Mouse (Mus musculus): ENCODE results near the gene Slc25a21. TPM values are rescaled to one million over a fixed set of nuclear protein-coding genes. Genes with fewer than 3 reads are reported as not detected.

Slc25a21 gene
- polyA plus RNA-seq, 1 experiment from 2014 or later = 0.08 TPM

DNA sequence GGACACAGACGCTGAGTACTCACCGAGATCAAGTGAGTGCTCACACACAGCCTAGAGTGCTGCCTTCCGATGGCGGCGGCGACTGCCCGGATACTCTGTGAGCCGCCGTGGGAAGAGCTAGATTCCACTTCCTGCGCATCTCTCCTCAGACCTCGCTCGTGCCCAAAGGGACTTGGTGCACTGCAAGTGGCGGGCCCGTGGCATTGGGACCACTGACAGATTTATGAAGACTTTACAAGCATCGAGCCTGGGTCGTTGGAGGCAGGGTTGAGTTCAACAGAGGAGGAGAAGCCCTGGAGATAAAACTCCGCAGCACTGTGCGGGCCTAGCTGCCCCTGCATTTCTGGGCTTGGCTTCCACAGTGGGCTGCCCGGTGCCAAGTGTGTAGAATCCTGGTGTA, 504.7 kb downstream of the Slc25a21 start:
- no peak for TF ChIP-seq CTCF (IDR thresholded peaks at IDR 0.05; ENCODE audit: low read depth)
- no peak overlapping the region for H3K4me3 ChIP-seq (ENCODE audit: low read depth, low read length)
- H3K27me3 ChIP-seq (replicated peaks; ENCODE audit: control insufficient read depth, insufficient read depth, low read length) = peaks cover 100% of the 10 kb centered on the region
- no peak overlapping the region for H3K9ac ChIP-seq (ENCODE audit: low read depth, low read length)
- no peaks in the 10 kb centered on the region; the same call in 1 of the 2 replicates for H3K4me1 ChIP-seq (replicated peaks; ENCODE audit: control insufficient read depth, insufficient read depth, low read length)
- no peak overlapping the region for H3K4me2 ChIP-seq (replicated peaks; ENCODE audit: low read depth)
- no peaks in the 10 kb centered on the region for H3K9me3 ChIP-seq (ENCODE audit: control insufficient read depth)
- 10% methylated on average over 19 of the region's 19 CpGs for WGBS
- ATAC-seq = no peak
- no peak overlapping the region for H3K27ac ChIP-seq (ENCODE audit: low read depth, low read length)
- no peaks in the 10 kb centered on the region for H3K36me3 ChIP-seq (ENCODE audit: control insufficient read depth, insufficient read depth)

- peak within 1 kb of the TSS; percentile 9 for H3K4me3 ChIP-seq (ENCODE audit: low read depth, low read length)
- H3K4me1 ChIP-seq (replicated peaks; ENCODE audit: control insufficient read depth, insufficient read depth, low read length) = no peaks in the 10 kb centered on the region; the same call in 1 of the 2 replicates
- H3K27me3 ChIP-seq (replicated peaks; ENCODE audit: control insufficient read depth, insufficient read depth, low read length) = peaks cover 100% of the 10 kb centered on the region
- H3K36me3 ChIP-seq (ENCODE audit: control insufficient read depth, insufficient read depth) = no peaks in the 10 kb centered on the region
- H3K27ac ChIP-seq (ENCODE audit: low read depth, low read length) = no peak within 1 kb of the TSS
- no peak within 1 kb of the TSS for H3K4me2 ChIP-seq (replicated peaks; ENCODE audit: low read depth)
- no peak within 1 kb of the TSS for H3K9ac ChIP-seq (ENCODE audit: low read depth, low read length)
- under 1% methylated on average over 39 of the region's 40 CpGs for WGBS
- TF ChIP-seq CTCF (IDR thresholded peaks at IDR 0.05; ENCODE audit: low read depth) = no peak
- no peaks in the 10 kb centered on the region for H3K9me3 ChIP-seq (ENCODE audit: control insufficient read depth)
- ATAC-seq = no peak
Observed at GRCm38 (mm10) chr12:56691427-56692079, 505.7 kb downstream of the Slc25a21 start, which contains the start of gene Pax9. TSS of gene Pax9 (plus strand) at chr12:56691767.

DNA sequence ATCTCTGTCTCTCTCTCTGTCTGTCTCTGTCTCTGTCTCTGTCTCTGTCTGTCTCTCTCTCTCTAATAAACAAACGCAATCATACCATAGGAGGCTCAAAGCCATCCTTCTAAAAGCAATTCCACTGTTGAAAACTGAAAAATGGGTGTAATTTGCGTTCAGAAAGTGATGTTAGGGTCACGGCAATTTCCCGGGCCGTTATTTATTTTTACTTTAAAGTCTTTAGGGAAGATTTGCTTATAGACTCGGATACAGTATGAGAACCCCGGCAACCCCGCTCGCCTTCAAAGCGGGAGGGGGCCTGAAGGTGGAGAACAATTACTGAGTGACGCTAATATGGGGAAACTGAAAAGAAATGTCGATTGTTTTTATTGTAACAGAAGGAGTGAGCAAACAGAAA, 506.3 kb downstream of the Slc25a21 start:
- peak overlapping the region; percentile 9 for H3K4me3 ChIP-seq (ENCODE audit: low read depth, low read length)
- no peak overlapping the region for H3K4me2 ChIP-seq (replicated peaks; ENCODE audit: low read depth)

DNA sequence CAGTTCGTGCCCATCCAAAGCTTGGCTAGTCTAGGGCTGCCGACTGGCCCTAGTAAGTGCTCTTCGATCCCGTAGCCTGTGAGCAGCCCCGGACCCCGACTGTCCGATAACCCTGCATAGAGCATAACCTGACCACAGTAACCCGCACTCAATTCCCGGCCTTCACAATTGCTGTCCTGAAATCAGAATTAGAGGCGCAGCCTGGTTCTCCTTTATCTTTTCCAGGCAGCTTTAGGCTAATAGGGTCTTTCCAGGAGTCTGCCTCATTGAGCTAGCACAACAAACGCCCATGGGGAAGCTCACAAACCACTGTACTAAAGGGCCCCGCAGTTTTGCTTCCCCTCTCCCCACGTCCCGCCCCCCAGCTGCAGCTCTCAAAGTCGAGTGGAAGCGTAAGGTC, 506.9 kb downstream of the Slc25a21 start:
- Histone ChIP-seq H3K9me3 (ENCODE audit: control insufficient read depth) (no peaks in the 10 kb centered on the region), H3K4me2 (replicated peaks; ENCODE audit: low read depth) (no peak overlapping the region), H3K9ac (ENCODE audit: low read depth, low read length) (no peak overlapping the region), H3K27ac (ENCODE audit: low read depth, low read length) (no peak overlapping the region), H3K27me3 (replicated peaks; ENCODE audit: control insufficient read depth, insufficient read depth, low read length) (peaks cover 99% of the 10 kb centered on the region), H3K4me1 (replicated peaks; ENCODE audit: control insufficient read depth, insufficient read depth, low read length) (no peaks in the 10 kb centered on the region), H3K4me3 (ENCODE audit: low read depth, low read length) (no peak overlapping the region), H3K36me3 (ENCODE audit: control insufficient read depth, insufficient read depth) (no peaks in the 10 kb centered on the region)
- WGBS = 3% methylated on average over 16 of the region's 16 CpGs
- no peak for ATAC-seq
- TF ChIP-seq CTCF (IDR thresholded peaks at IDR 0.05; ENCODE audit: low read depth) = no peak

More for the DNA sequence above, 506.3 kb downstream of the Slc25a21 start:
- Histone ChIP-seq H3K27me3 (replicated peaks; ENCODE audit: control insufficient read depth, insufficient read depth, low read length) (peaks cover 100% of the 10 kb centered on the region), H3K9me3 (ENCODE audit: control insufficient read depth) (no peaks in the 10 kb centered on the region), H3K9ac (ENCODE audit: low read depth, low read length) (no peak overlapping the region), H3K36me3 (ENCODE audit: control insufficient read depth, insufficient read depth) (no peaks in the 10 kb centered on the region), H3K4me1 (replicated peaks; ENCODE audit: control insufficient read depth, insufficient read depth, low read length) (no peaks in the 10 kb centered on the region), H3K27ac (ENCODE audit: low read depth, low read length) (no peak overlapping the region)
- no peak for ATAC-seq
- no peak for TF ChIP-seq CTCF (IDR thresholded peaks at IDR 0.05; ENCODE audit: low read depth)
- WGBS = 1% methylated on average over 12 of the region's 12 CpGs

- Histone ChIP-seq H3K36me3 (ENCODE audit: control insufficient read depth, insufficient read depth) (no peaks in the 10 kb centered on the region), H3K4me3 (ENCODE audit: low read depth, low read length) (no peak overlapping the region), H3K27me3 (replicated peaks; ENCODE audit: control insufficient read depth, insufficient read depth, low read length) (peaks cover 98% of the 10 kb centered on the region), H3K4me1 (replicated peaks; ENCODE audit: control insufficient read depth, insufficient read depth, low read length) (no peaks in the 10 kb centered on the region), H3K9ac (ENCODE audit: low read depth, low read length) (no peak overlapping the region), H3K4me2 (replicated peaks; ENCODE audit: low read depth) (no peak overlapping the region), H3K27ac (ENCODE audit: low read depth, low read length) (no peak overlapping the region), H3K9me3 (ENCODE audit: control insufficient read depth) (no peaks in the 10 kb centered on the region)
- no peak for ATAC-seq
- WGBS = 1% methylated on average over 25 of the region's 25 CpGs
- peak; percentile 60 for TF ChIP-seq CTCF (IDR thresholded peaks at IDR 0.05; ENCODE audit: low read depth)
Observed at GRCm38 (mm10) chr12:56689736-56690135, 507.5 kb downstream of the Slc25a21 start.

- H3K27me3 ChIP-seq (replicated peaks; ENCODE audit: control insufficient read depth, insufficient read depth, low read length) = peaks cover 94% of the 10 kb centered on the region
Observed at GRCm38 (mm10) chr12:56689331-56689730, 507.9 kb downstream of the Slc25a21 start.

More at GRCm38 (mm10) chr12:56689331-56689730, 507.9 kb downstream of the Slc25a21 start:
- no peaks in the 10 kb centered on the region for H3K36me3 ChIP-seq (ENCODE audit: control insufficient read depth, insufficient read depth)
- ATAC-seq = no peak
- 5% methylated on average over 10 of the region's 10 CpGs for WGBS
- H3K4me3 ChIP-seq (ENCODE audit: low read depth, low read length) = no peak overlapping the region
- no peak for TF ChIP-seq CTCF (IDR thresholded peaks at IDR 0.05; ENCODE audit: low read depth)
- no peak overlapping the region for H3K27ac ChIP-seq (ENCODE audit: low read depth, low read length)
- H3K4me2 ChIP-seq (replicated peaks; ENCODE audit: low read depth) = no peak overlapping the region
- H3K9ac ChIP-seq (ENCODE audit: low read depth, low read length) = no peak overlapping the region
- no peaks in the 10 kb centered on the region for H3K4me1 ChIP-seq (replicated peaks; ENCODE audit: control insufficient read depth, insufficient read depth, low read length)
- no peaks in the 10 kb centered on the region for H3K9me3 ChIP-seq (ENCODE audit: control insufficient read depth)
